Mouse (Mus musculus): ENCODE measurements around the gene Abhd5. TPM values are rescaled to one million over a fixed set of nuclear protein-coding genes. Genes with fewer than 3 reads are reported as not detected.

Abhd5 gene
- polyA plus RNA-seq, 1 experiment = 36.3 TPM

- 86% methylated on average over 6 of the region's 6 CpGs for WGBS
- Histone ChIP-seq H3K4me1 (ENCODE audit: control insufficient read depth, insufficient read depth, low read length) (no peaks in the 10 kb centered on the region), H3K27ac (ENCODE audit: insufficient read depth, low read depth, low read length) (no peak overlapping the region), H3K4me3 (ENCODE audit: insufficient read depth, low read depth, low read length) (no peak overlapping the region), H3K36me3 (ENCODE audit: control insufficient read depth, insufficient read depth, low read length) (peaks cover 4% of the 10 kb centered on the region), H3K27me3 (replicated peaks; ENCODE audit: control insufficient read depth, insufficient read depth, low read length) (no peaks in the 10 kb centered on the region)
- no peak for TF ChIP-seq POLR2A (IDR thresholded peaks at IDR 0.05; ENCODE audit: low read depth, low read length)
- TF ChIP-seq CTCF (conservative IDR thresholded peaks at IDR 0.05; ENCODE audit: insufficient read depth, insufficient read length, low read depth, low read length) = no peak
- DNase-seq = no peak
These were observed 29.6 kb downstream of the Abhd5 start for GRCm38 (mm10) chr9:122380959-122381358.

- Histone ChIP-seq H3K4me3 (ENCODE audit: insufficient read depth, low read depth, low read length) (no peak overlapping the region), H3K36me3 (ENCODE audit: control insufficient read depth, insufficient read depth, low read length) (peaks cover 3% of the 10 kb centered on the region), H3K4me1 (ENCODE audit: control insufficient read depth, insufficient read depth, low read length) (no peaks in the 10 kb centered on the region), H3K27ac (ENCODE audit: insufficient read depth, low read depth, low read length) (no peak overlapping the region), H3K27me3 (replicated peaks; ENCODE audit: control insufficient read depth, insufficient read depth, low read length) (no peaks in the 10 kb centered on the region)
- TF ChIP-seq POLR2A (IDR thresholded peaks at IDR 0.05; ENCODE audit: low read depth, low read length) (no peak), CTCF (conservative IDR thresholded peaks at IDR 0.05; ENCODE audit: insufficient read depth, insufficient read length, low read depth, low read length) (no peak)
- 90% methylated on average over 6 of the region's 6 CpGs for WGBS
- DNase-seq = no peak
These were observed 30.6 kb downstream of the Abhd5 start for GRCm38 (mm10) chr9:122382006-122382405.

- Histone ChIP-seq H3K27ac (ENCODE audit: insufficient read depth, low read depth, low read length) (no peak overlapping the region), H3K4me1 (ENCODE audit: control insufficient read depth, insufficient read depth, low read length) (no peaks in the 10 kb centered on the region), H3K36me3 (ENCODE audit: control insufficient read depth, insufficient read depth, low read length) (no peaks in the 10 kb centered on the region; the same call in 1 of the 2 replicates), H3K27me3 (replicated peaks; ENCODE audit: control insufficient read depth, insufficient read depth, low read length) (no peaks in the 10 kb centered on the region), H3K4me3 (ENCODE audit: insufficient read depth, low read depth, low read length) (no peak overlapping the region)
- WGBS = 86% methylated on average over 3 of the region's 3 CpGs
- TF ChIP-seq POLR2A (IDR thresholded peaks at IDR 0.05; ENCODE audit: low read depth, low read length) = no peak
- TF ChIP-seq CTCF (conservative IDR thresholded peaks at IDR 0.05; ENCODE audit: insufficient read depth, insufficient read length, low read depth, low read length) = no peak
- no peak for DNase-seq
These were observed 34.6 kb downstream of the Abhd5 start for GRCm38 (mm10) chr9:122386015-122386414.

- 85% methylated on average over 5 of the region's 5 CpGs for WGBS
- no peaks in the 10 kb centered on the region for H3K36me3 ChIP-seq (ENCODE audit: control insufficient read depth, insufficient read depth, low read length)
- no peak overlapping the region for H3K27ac ChIP-seq (ENCODE audit: insufficient read depth, low read depth, low read length)
- H3K27me3 ChIP-seq (replicated peaks; ENCODE audit: control insufficient read depth, insufficient read depth, low read length) = no peaks in the 10 kb centered on the region
- DNase-seq = no peak
- H3K4me1 ChIP-seq (ENCODE audit: control insufficient read depth, insufficient read depth, low read length) = no peaks in the 10 kb centered on the region
- TF ChIP-seq CTCF (conservative IDR thresholded peaks at IDR 0.05; ENCODE audit: insufficient read depth, insufficient read length, low read depth, low read length) (no peak), POLR2A (IDR thresholded peaks at IDR 0.05; ENCODE audit: low read depth, low read length) (no peak)
- no peak overlapping the region for H3K4me3 ChIP-seq (ENCODE audit: insufficient read depth, low read depth, low read length)
These were observed 38.0 kb downstream of the Abhd5 start for GRCm38 (mm10) chr9:122389287-122389920.

GRCm38 (mm10) chr9:122395816-122396215 lies 44.4 kb downstream of the Abhd5 start:
- Histone ChIP-seq H3K4me1 (ENCODE audit: control insufficient read depth, insufficient read depth, low read length) (0 out of 2 replicates have a peak, but pooled peaks cover 3% of the 10 kb centered on the region), H3K4me3 (ENCODE audit: insufficient read depth, low read depth, low read length) (no peak overlapping the region), H3K36me3 (ENCODE audit: control insufficient read depth, insufficient read depth, low read length) (no peaks in the 10 kb centered on the region), H3K27ac (ENCODE audit: insufficient read depth, low read depth, low read length) (no peak overlapping the region), H3K27me3 (replicated peaks; ENCODE audit: control insufficient read depth, insufficient read depth, low read length) (no peaks in the 10 kb centered on the region)
- 61% methylated on average over 5 of the region's 5 CpGs for WGBS
- no peak for TF ChIP-seq CTCF (conservative IDR thresholded peaks at IDR 0.05; ENCODE audit: insufficient read depth, insufficient read length, low read depth, low read length)
- TF ChIP-seq POLR2A (IDR thresholded peaks at IDR 0.05; ENCODE audit: low read depth, low read length) = no peak
- DNase-seq = peak; percentile 38

GRCm38 (mm10) chr9:122397156-122397555 lies 45.7 kb downstream of the Abhd5 start:
- 97% methylated on average over 1 of the region's 1 CpGs for WGBS
- Histone ChIP-seq H3K27ac (ENCODE audit: insufficient read depth, low read depth, low read length) (no peak overlapping the region), H3K27me3 (replicated peaks; ENCODE audit: control insufficient read depth, insufficient read depth, low read length) (no peaks in the 10 kb centered on the region), H3K4me3 (ENCODE audit: insufficient read depth, low read depth, low read length) (no peak overlapping the region), H3K4me1 (ENCODE audit: control insufficient read depth, insufficient read depth, low read length) (0 out of 2 replicates have a peak, but pooled peaks cover 3% of the 10 kb centered on the region), H3K36me3 (ENCODE audit: control insufficient read depth, insufficient read depth, low read length) (no peaks in the 10 kb centered on the region)
- TF ChIP-seq POLR2A (IDR thresholded peaks at IDR 0.05; ENCODE audit: low read depth, low read length) (no peak), CTCF (conservative IDR thresholded peaks at IDR 0.05; ENCODE audit: insufficient read depth, insufficient read length, low read depth, low read length) (no peak)
- DNase-seq = no peak

- H3K36me3 ChIP-seq (ENCODE audit: control insufficient read depth, insufficient read depth, low read length) = no peaks in the 10 kb centered on the region
- 0 out of 2 replicates have a peak, but pooled peaks cover 3% of the 10 kb centered on the region for H3K4me1 ChIP-seq (ENCODE audit: control insufficient read depth, insufficient read depth, low read length)
- DNase-seq = no peak
- no peak for TF ChIP-seq POLR2A (IDR thresholded peaks at IDR 0.05; ENCODE audit: low read depth, low read length)
- no peak for TF ChIP-seq CTCF (conservative IDR thresholded peaks at IDR 0.05; ENCODE audit: insufficient read depth, insufficient read length, low read depth, low read length)
- H3K4me3 ChIP-seq (ENCODE audit: insufficient read depth, low read depth, low read length) = no peak overlapping the region
- 48% methylated on average over 7 of the region's 7 CpGs for WGBS
- no peak overlapping the region for H3K27ac ChIP-seq (ENCODE audit: insufficient read depth, low read depth, low read length)
- no peaks in the 10 kb centered on the region for H3K27me3 ChIP-seq (replicated peaks; ENCODE audit: control insufficient read depth, insufficient read depth, low read length)
These were observed 47.3 kb downstream of the Abhd5 start for GRCm38 (mm10) chr9:122398746-122399145.

All from kidney, adult 2 months (tissue).